Mouse (Mus musculus) kidney, adult 8-10 months (tissue): ENCODE results near the gene Spon1.

Experiments used
- DNase-seq, 2 experiments: peaks; one replicate each; pipeline ENCODE4 v3.0.0; 2022

Gene Spon1

GRCm38 (mm10) chr7:113910856-113911255 is 145.1 kb downstream of the Spon1 start:
- peak; percentile 43 to 50 for DNase-seq

- no peak for DNase-seq
Measured at GRCm38 (mm10) chr7:113915936-113916335, 150.1 kb downstream of the Spon1 start.

GRCm38 (mm10) chr7:113918916-113919315 is 153.1 kb downstream of the Spon1 start:
- no peak for DNase-seq

GRCm38 (mm10) chr7:113919505-113919904 is 153.7 kb downstream of the Spon1 start:
- no peak for DNase-seq

GRCm38 (mm10) chr7:113920056-113920455 is 154.3 kb downstream of the Spon1 start:
- no peak for DNase-seq

- DNase-seq: no peak
Measured at GRCm38 (mm10) chr7:113924561-113924960, 158.8 kb downstream of the Spon1 start.

- no peak for DNase-seq
Measured at GRCm38 (mm10) chr7:113950888-113951287, 185.1 kb downstream of the Spon1 start.

GRCm38 (mm10) chr7:113955431-113955830 is 189.6 kb downstream of the Spon1 start:
- DNase-seq: no peak

GRCm38 (mm10) chr7:113960841-113961499 is 195.2 kb downstream of the Spon1 start:
- DNase-seq: no peak

- no peak for DNase-seq
Measured at GRCm38 (mm10) chr7:113961500-113961895, 195.7 kb downstream of the Spon1 start.

GRCm38 (mm10) chr7:113962078-113962477 is 196.3 kb downstream of the Spon1 start:
- DNase-seq: peak; percentile 6 to 17

- no peak for DNase-seq
Measured at GRCm38 (mm10) chr7:113963766-113964165, 198.0 kb downstream of the Spon1 start.

- DNase-seq: no peak
Measured at GRCm38 (mm10) chr7:113965625-113966024, 199.8 kb downstream of the Spon1 start.

- no peak for DNase-seq
Measured at GRCm38 (mm10) chr7:113969182-113969581, 203.4 kb downstream of the Spon1 start.

GRCm38 (mm10) chr7:113972536-113972935 is 206.7 kb downstream of the Spon1 start:
- no peak for DNase-seq

GRCm38 (mm10) chr7:113986406-113987134 is 220.8 kb downstream of the Spon1 start:
- DNase-seq: no peak

- no peak for DNase-seq
Measured at GRCm38 (mm10) chr7:113988156-113988555, 222.4 kb downstream of the Spon1 start.

- DNase-seq: no peak
Measured at GRCm38 (mm10) chr7:113997675-113998354, 232.0 kb downstream of the Spon1 start.

GRCm38 (mm10) chr7:114004171-114004570 is 238.4 kb downstream of the Spon1 start:
- no peak for DNase-seq

- no peak for DNase-seq
Measured at GRCm38 (mm10) chr7:114005499-114005898, 239.7 kb downstream of the Spon1 start.

GRCm38 (mm10) chr7:114006456-114006855 is 240.7 kb downstream of the Spon1 start:
- DNase-seq: no peak

- DNase-seq: peak in 1 of 2 experiments; percentile 55
Measured at GRCm38 (mm10) chr7:114007565-114007964, 241.8 kb downstream of the Spon1 start.

- DNase-seq: no peak
Measured at GRCm38 (mm10) chr7:114011726-114012443, 246.1 kb downstream of the Spon1 start.
